Mouse (Mus musculus) kidney, postnatal 36 days (tissue): Measurements from ENCODE around the gene Slc6a16.

Source experiments
- DNase-seq, 2 experiments: peaks; one replicate each; pipeline ENCODE4 v3.0.0; 2021 to 2022; ENCODE audit warnings: mixed read lengths in 2 of 2

Slc6a16 gene

GRCm38 (mm10) chr7:45216442-45217183, 24.3 kb upstream of the Slc6a16 start:
- DNase-seq, result peak; percentile 71 to 85

- no peak for DNase-seq
Observed at GRCm38 (mm10) chr7:45221680-45222079, 19.2 kb upstream of the Slc6a16 start.

- no peak for DNase-seq
Observed at GRCm38 (mm10) chr7:45224826-45225225, 16.1 kb upstream of the Slc6a16 start.

GRCm38 (mm10) chr7:45226421-45226820, 14.5 kb upstream of the Slc6a16 start:
- DNase-seq, result no peak

GRCm38 (mm10) chr7:45228548-45228947, 12.3 kb upstream of the Slc6a16 start:
- DNase-seq, result no peak

DNA sequence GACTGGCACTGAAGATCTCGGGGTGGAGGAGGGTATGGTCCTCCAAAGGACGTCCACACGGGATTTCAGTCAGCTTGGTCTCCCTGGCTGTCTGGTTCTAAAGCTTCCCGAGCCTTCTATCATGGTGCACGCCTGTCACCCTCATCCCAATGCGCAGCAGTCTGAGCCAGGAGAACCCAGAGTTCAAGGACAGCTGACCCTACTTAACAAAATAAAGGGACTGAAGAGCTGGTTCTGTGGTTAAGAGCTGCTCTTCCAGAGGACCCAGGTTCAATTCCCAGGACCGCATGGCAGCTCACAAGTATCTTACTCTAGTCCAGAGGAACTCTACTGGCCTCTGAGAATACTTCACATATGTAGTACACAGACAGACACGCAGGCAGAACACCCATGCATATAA, 11.8 kb upstream of the Slc6a16 start:
- DNase-seq, result no peak

DNA sequence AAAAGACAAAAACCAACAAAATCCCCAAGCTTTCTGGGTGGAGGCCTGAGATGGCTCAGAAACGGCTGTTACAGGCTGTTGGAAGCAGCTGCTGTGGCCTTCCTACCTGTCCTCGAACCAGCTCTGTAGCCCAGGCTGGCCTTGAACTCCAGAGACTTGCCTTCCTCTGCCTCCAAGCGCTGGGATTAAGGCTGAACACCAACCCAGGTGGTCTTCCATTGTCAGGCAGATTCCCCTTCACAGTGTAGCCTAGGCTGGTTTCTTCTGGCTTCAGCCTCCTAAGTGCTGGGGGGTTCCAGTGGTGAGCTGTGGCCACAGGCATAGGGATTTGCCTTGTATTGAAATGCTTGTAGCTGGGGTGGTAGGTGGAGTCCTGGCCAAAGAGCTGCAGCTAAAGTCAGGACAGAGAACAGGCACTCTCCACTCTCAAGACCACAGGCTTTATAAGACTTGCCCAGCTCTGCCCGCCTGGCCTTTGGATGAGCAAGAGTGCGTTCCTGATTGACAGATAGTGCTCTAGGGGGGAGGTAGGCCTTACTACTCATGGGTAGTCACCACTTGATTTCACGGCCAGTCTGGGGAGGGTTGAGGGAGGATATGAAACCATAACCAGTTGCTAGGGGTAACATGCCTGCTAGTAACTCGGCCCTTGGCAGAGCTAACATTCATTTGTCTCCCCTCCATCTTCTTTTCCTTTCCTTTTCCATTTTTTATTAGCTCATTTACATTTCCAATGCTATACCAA, 11.3 kb upstream of the Slc6a16 start:
- no peak for DNase-seq

DNA sequence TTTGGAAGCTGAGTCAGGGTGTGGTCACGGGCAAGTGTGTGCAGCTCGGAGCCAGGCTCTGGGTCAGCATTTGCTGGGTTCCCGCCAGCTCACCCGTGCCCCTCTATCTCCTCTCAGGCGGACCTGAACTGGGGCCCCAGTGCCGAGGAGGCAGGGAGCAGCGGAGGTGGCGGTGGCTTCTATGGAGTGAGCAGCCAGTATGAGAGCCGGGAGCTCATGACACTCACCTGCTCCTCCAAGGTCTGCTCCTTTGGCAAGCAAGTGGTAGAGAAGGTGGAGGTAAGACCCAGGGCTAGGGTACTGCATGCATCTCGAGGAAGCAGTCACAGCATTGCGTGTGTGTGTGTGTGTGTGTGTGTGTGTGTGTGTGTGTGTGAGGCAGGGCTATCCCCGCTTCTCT, 9.7 kb upstream of the Slc6a16 start:
- DNase-seq, result no peak

- no peak for DNase-seq
Observed at GRCm38 (mm10) chr7:45231941-45232340, 8.9 kb upstream of the Slc6a16 start.

DNA sequence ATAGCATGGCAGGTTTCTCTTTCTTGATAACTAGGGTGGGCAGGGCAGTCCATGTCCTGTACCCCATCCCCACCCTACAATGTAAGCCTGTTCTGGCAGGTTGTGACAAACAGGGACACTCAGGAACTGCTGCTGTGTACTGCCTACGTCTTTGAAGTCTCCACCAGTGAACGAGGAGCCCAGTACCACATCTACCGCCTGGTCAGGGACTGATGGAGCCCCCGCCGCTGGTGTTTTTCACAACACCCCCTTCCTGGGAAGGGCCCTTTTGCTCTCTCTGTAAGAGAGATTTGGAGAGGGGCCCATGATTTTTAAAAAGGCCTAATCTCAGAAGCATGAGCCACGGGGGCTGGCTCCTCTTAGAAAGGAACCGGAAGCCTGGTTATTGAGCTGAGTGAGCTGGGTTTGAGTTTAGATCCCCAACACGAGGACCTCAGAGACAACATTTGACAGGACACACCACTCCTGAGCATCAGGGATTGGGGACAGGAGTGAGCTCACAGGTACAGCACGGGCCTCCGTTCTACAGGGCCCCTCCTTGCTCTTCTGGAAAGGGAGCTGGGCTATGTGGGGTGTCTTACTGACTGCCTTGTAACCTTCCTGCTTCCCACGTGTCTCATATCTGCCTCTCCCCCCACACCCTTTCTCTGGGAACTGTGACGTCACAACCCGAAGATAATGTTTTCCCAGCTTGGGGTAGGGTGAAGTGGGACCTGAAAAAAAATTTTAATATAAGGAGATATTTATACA, 8.0 kb upstream of the Slc6a16 start:
- DNase-seq, result no peak

DNA sequence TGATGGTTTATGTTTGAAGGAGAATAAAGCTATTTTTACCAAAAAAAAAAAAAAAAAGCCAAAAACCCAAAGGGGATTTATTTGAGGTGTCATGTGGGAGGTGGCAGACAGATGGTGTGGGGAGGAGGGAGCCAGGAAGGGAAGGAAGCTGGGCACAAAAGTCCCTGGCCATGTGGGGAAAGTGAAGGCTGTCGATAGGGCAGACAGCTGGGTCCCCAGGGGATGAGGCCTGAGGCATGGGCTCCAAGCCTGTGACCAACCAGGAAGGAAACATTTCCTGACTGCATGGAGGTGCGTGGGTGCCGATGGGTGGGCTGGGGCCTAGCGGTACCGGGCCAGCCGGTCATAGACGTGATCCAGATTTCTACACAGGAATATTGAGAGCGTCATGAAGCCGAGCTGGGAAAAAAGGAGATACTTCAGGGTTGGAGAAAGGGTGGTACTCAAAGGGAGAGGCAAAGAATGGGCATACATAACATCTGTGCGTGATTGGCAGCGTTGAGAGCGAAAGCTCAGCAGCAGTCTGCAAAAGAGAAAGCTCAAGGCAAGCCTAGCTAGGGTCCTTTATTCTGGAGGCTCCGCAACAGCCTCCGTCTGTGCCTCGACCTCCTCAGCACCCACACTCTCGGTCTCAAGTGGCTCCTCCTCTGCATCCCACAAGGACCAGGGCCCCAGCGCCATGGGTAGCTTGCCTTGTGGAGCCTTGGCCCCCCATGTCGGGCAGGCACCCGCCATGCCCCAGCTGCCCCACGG, 7.1 kb upstream of the Slc6a16 start:
- peak in 1 of 2 experiments; percentile 23 for DNase-seq

GRCm38 (mm10) chr7:45234333-45234841, 6.5 kb upstream of the Slc6a16 start:
- DNase-seq, result no peak

GRCm38 (mm10) chr7:45234922-45235571, 5.8 kb upstream of the Slc6a16 start:
- DNase-seq, result peak; percentile 41 to 42

DNA sequence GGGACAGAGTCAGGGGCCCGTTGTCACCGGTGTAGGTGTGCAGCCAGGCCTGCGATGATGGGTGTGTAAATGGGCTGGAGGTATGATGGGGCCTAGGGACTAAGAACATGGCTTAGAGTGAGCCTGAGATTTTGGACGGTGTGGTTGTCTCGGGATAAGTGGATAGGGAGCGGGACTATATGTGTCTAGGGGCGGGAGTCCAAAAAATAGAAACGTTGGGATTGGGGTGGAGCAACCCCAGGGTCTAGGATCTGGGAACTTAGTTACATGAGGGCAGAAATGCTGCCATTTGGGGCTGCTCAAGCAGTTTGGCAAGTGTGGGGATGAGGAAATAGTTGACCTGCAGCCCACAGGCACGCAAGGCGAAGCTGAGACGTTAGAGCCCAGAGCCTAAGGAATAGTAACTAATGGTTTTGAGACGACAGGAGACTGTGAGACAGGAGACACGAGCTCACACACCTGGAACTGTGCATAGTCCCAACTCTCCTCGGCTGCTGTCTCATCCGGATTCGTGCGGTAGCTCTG, 5.2 kb upstream of the Slc6a16 start:
- no peak for DNase-seq

- DNase-seq, result no peak
Observed at GRCm38 (mm10) chr7:45237747-45238699, 2.9 kb upstream of the Slc6a16 start.

- peak in 1 of 2 experiments; percentile 42 for DNase-seq
Observed at GRCm38 (mm10) chr7:45238723-45239496, 2.0 kb upstream of the Slc6a16 start, which contains the start of gene Cd37. Cd37 (minus strand) TSS chr7:45239115.

- no peak for DNase-seq
Observed at GRCm38 (mm10) chr7:45240109-45240508, 776 bp upstream of the Slc6a16 start.

DNA sequence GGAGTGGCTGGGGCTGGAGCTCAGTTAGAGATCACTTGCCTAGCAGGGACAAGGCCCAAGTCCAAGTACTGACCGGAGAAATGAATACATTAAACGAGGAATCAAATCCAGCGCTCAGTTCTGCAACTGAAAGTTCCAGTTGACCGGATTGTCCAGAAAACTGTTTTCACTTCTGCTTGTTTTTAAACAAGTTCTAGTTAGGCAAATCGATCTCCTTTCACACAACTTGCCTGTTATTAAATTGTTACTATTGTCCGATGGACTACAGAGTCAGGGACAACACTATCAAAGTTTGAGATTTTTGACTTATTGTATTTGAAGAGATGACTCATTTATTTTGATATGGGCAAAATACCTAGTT, 484 bp downstream of the Slc6a16 start:
- DNase-seq, result no peak

DNA sequence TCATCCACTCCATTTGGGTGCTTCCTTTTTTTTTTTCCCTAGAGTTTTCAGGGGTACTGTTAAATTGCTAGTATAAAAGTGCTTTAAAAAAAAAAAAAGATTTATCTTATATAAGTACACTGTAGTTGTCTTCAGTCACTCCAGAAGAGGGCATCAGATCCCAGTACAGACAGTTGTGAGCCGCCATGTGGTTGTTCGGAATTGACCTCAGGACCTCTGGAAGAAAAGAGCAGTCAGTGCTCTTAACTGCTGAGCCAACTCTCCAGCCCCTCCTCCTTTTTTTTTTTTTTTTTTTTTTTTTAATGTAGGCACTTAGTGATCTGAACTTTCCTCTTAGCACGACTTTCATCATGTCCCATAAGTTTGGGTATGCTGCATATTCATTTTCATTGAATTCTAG, 6.8 kb downstream of the Slc6a16 start:
- no peak for DNase-seq

DNA sequence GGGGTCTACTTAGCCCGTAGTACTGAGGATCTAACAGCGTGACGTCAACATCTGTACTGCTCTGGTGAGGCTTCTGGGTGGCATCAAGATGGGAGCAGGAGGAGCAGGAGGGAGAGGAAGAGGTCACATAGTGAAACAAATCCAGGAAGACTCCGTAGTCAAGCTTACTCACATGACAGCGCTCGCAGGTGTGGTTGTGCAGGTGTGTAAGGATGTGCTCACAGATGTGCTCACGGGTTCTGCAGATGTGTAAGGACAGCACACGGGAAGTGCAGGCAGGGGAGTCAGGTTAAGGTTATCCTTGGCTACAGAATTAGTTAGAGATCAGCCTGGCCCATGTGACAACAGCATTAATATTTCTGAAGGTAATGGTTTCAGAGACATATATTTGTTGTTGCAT, 12.9 kb downstream of the Slc6a16 start:
- no peak for DNase-seq
